Mouse (Mus musculus) embryonic fibroblast, embryonic 13.5 days (primary cell): Measurements from ENCODE around the gene Ppm1g. TPM values are rescaled to one million over a fixed set of nuclear protein-coding genes. Genes with fewer than 3 reads are reported as not detected.
A peak's percentile ranks its signal among the peaks of the same experiment; 100 is the strongest.

ENCODE experiments used
- H3K27ac ChIP-seq: 2 replicates; pipeline ENCODE4 v1.5.1; 2012; ENCODE audit warnings: low read length, control low read depth, inconsistent platforms; ENCODE audit not compliant: insufficient read depth
- H3K4me1 ChIP-seq: 2 replicates; pipeline ENCODE4 v1.6.1; 2011; ENCODE audit warnings: low read length; ENCODE audit not compliant: control insufficient read depth, insufficient read depth
- H3K4me3 ChIP-seq: 2 replicates; pipeline ENCODE4 v1.5.1; 2011; ENCODE audit warnings: mild to moderate bottlenecking, control low read depth, low read length; ENCODE audit not compliant: insufficient read depth
- CTCF ChIP-seq: IDR thresholded peaks from 2 replicates; pipeline ENCODE4 v1.5.1; 2011; ENCODE audit warnings: mild to moderate bottlenecking, control low read depth, low read length, moderate library complexity, borderline replicate concordance; ENCODE audit not compliant: insufficient read depth
- POLR2A ChIP-seq: IDR thresholded peaks from 2 replicates; pipeline ENCODE4 v1.6.1; 2011; ENCODE audit warnings: low read depth, mild to moderate bottlenecking, control low read depth, low read length, moderate library complexity
- polyA plus RNA-seq: library from polyadenylated mRNA; stranded (reverse); fragments of >200 nt; gene quantifications from 2 replicates; pipeline ENCODE4 v1.2.4, GENCODE M21; 2011; ENCODE audit warnings: low read depth; ENCODE audit not compliant: missing spikeins, insufficient read length

The Ppm1g gene
- polyA plus RNA-seq, 1 experiment: 131 TPM

GRCm38 (mm10) chr5:31200327-31200768 lies 20.1 kb downstream of the Ppm1g start:
- no peak for TF ChIP-seq CTCF
- TF ChIP-seq POLR2A: no peak; the same call in 1 of the 2 replicates
- no peaks in the 10 kb centered on the region for H3K4me1 ChIP-seq
- peak overlapping the region; percentile 20 for H3K4me3 ChIP-seq
- H3K27ac ChIP-seq: no peak overlapping the region

GRCm38 (mm10) chr5:31199893-31200292 lies 20.6 kb downstream of the Ppm1g start:
- Histone ChIP-seq H3K27ac (no peak overlapping the region), H3K4me3 (no peak overlapping the region), H3K4me1 (no peaks in the 10 kb centered on the region)
- TF ChIP-seq CTCF (0 out of 2 replicates have a peak, but pooled peaks have one; percentile 23), POLR2A (no peak; the same call in 1 of the 2 replicates)

- Histone ChIP-seq H3K4me1 (no peaks in the 10 kb centered on the region), H3K27ac (no peak overlapping the region), H3K4me3 (no peak overlapping the region)
- TF ChIP-seq POLR2A (peak; percentile 42), CTCF (no peak)
These were observed 21.1 kb downstream of the Ppm1g start for GRCm38 (mm10) chr5:31199321-31199892.

- no peak overlapping the region for H3K27ac ChIP-seq
- no peaks in the 10 kb centered on the region for H3K4me1 ChIP-seq
- no peak overlapping the region for H3K4me3 ChIP-seq
- TF ChIP-seq POLR2A (no peak; the same call in 1 of the 2 replicates), CTCF (no peak)
These were observed 21.7 kb downstream of the Ppm1g start for GRCm38 (mm10) chr5:31198616-31199320.

- Histone ChIP-seq H3K4me3 (no peak overlapping the region), H3K27ac (no peak overlapping the region), H3K4me1 (no peaks in the 10 kb centered on the region)
- TF ChIP-seq POLR2A: peak; percentile 20; the same call in 1 of the 2 replicates
- no peak for TF ChIP-seq CTCF
These were observed 22.3 kb downstream of the Ppm1g start for GRCm38 (mm10) chr5:31198170-31198569.

- no peaks in the 10 kb centered on the region for H3K4me1 ChIP-seq
- no peak for TF ChIP-seq CTCF
- TF ChIP-seq POLR2A: 0 out of 2 replicates have a peak, but pooled peaks have one; percentile 13
- no peak overlapping the region for H3K27ac ChIP-seq
- H3K4me3 ChIP-seq: no peak overlapping the region
These were observed 23.4 kb downstream of the Ppm1g start for GRCm38 (mm10) chr5:31197072-31197471.

- H3K27ac ChIP-seq: no peak overlapping the region
- TF ChIP-seq POLR2A: no peak
- no peak for TF ChIP-seq CTCF
- no peak overlapping the region for H3K4me3 ChIP-seq
- H3K4me1 ChIP-seq: no peaks in the 10 kb centered on the region
These were observed 24.3 kb downstream of the Ppm1g start for GRCm38 (mm10) chr5:31196207-31196606.

GRCm38 (mm10) chr5:31195671-31196070 lies 24.8 kb downstream of the Ppm1g start:
- Histone ChIP-seq H3K27ac (no peak overlapping the region), H3K4me1 (no peaks in the 10 kb centered on the region), H3K4me3 (no peak overlapping the region)
- TF ChIP-seq POLR2A (no peak), CTCF (no peak)

- Histone ChIP-seq H3K27ac (no peak overlapping the region), H3K4me1 (no peaks in the 10 kb centered on the region), H3K4me3 (peak overlapping the region; percentile 68; the same call in 1 of the 2 replicates)
- no peak for TF ChIP-seq CTCF
- no peak for TF ChIP-seq POLR2A
These were observed 25.7 kb downstream of the Ppm1g start for GRCm38 (mm10) chr5:31194486-31195485.
